Mouse (Mus musculus) heart, adult 2 months (tissue): Measurements from ENCODE around the gene Epx. TPM values are rescaled to one million over a fixed set of nuclear protein-coding genes. Genes with fewer than 3 reads are reported as not detected.

Experiments used
- DNase-seq, 2 experiments: peaks; one replicate each; pipeline ENCODE4 v3.0.0; 2021
- H3K27ac ChIP-seq: fragments of 200-600 bp; 2 replicates; pipeline ENCODE4 v1.8.1; 2022
- H3K27me3 ChIP-seq: fragments of 200-500 bp; 2 replicates; pipeline ENCODE4 v1.6.1; 2012; ENCODE audit warnings: mild to moderate bottlenecking, low read length, inconsistent platforms, mixed read lengths; ENCODE audit not compliant: control insufficient read depth, insufficient read depth
- H3K36me3 ChIP-seq: fragments of 200-500 bp; 2 replicates; pipeline ENCODE4 v1.6.1; 2012; ENCODE audit warnings: low read length, inconsistent platforms; ENCODE audit not compliant: control insufficient read depth, insufficient read depth
- H3K4me1 ChIP-seq: fragments of 200-500 bp; 2 replicates; pipeline ENCODE4 v1.6.1; 2011; ENCODE audit warnings: low read length; ENCODE audit not compliant: control insufficient read depth, insufficient read depth
- H3K4me3 ChIP-seq: fragments of 200-600 bp; 2 replicates; pipeline ENCODE4 v1.8.1; 2022
- H3K79me2 ChIP-seq: fragments of 200-500 bp; replicated peaks from 2 replicates; pipeline ENCODE4 v1.6.1; 2012; ENCODE audit warnings: mild to moderate bottlenecking, inconsistent platforms, low read length, moderate library complexity, mixed read lengths; ENCODE audit not compliant: control insufficient read depth, insufficient read depth
- H3K9ac ChIP-seq: fragments of 200-500 bp; 2 replicates; pipeline ENCODE4 v1.6.1; 2012; ENCODE audit warnings: low read depth, mild to moderate bottlenecking, control low read depth, inconsistent platforms, low read length, mixed read lengths
- CTCF ChIP-seq: fragments of 200-600 bp; IDR thresholded peaks from 2 replicates; pipeline ENCODE4 v1.8.1; 2022; ENCODE audit warnings: antibody characterized with exemption, mild to moderate bottlenecking, moderate library complexity
- EP300 ChIP-seq: fragments of 200-500 bp; IDR thresholded peaks from 2 replicates; pipeline ENCODE4 v1.6.1; 2011; ENCODE audit warnings: low read depth, low read length, control low read depth; ENCODE audit not compliant: insufficient read depth
- POLR2A ChIP-seq: fragments of 200-500 bp; IDR thresholded peaks from 2 replicates; pipeline ENCODE4 v1.6.1; 2011; ENCODE audit warnings: mild to moderate bottlenecking, low read depth, low read length, control low read depth; ENCODE audit not compliant: insufficient read depth
- WGBS: fragments of 180-500 bp; shearing (Covaris S2); methylation state at CpG from one replicate; pipeline ENCODE4 v1.1.7; 2018; 5-methylcytosine and 5-hydroxymethylcytosine counted together
- intact Hi-C: fragments of 180-260 bp; cut with DNase I; formaldehyde crosslinking; loops from one replicate; pipeline ENCODE4 v1.15.1; 2025
- long read RNA-seq: library from polyadenylated mRNA; stranded (forward); transcript quantifications from one replicate; pipeline ENCODE4 v2.0.0, GENCODE M21; 2021
- polyA plus RNA-seq: library from polyadenylated mRNA; depleted of rRNA; stranded (reverse); fragments of >200 nt; gene quantifications from 2 replicates; pipeline ENCODE4 v1.2.3, GENCODE M21; 2012; rRNA removed
- total RNA-seq, 2 experiments: library from RNA; stranded (reverse); gene quantifications; 2 replicates each; pipeline ENCODE4 v1.2.3; 2021

Gene Epx
- total RNA-seq = not detected
- not detected in 2 replicates for polyA plus RNA-seq
- long read RNA-seq = 0 reads

DNA sequence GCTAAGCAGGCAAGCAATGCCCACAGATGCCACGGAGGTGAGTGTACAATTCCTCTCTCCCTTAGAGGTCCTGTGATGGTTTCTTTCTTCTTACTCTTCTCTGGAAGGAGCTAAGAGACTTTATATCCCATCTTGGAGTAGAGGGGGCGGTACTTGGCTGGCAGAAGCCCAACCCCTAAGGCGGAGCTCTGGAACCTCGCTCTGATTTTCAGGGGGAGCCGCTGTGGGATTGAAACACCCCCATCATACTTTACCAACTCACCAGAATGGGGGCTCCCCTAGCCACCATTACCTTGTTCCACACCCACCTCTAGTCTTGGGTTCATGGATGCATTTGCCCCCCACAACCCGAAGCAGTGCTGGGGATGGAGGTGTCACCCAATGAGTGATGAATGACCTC is at the start of gene Epx:
TSS of gene Epx (minus strand) at position 101 of the 400 bp plus-strand sequence.
- Histone ChIP-seq H3K4me1 (no peaks in the 10 kb centered on the region), H3K27ac (no peak within 1 kb of the TSS), H3K36me3 (no peaks in the 10 kb centered on the region), H3K9ac (no peak within 1 kb of the TSS), H3K27me3 (no peaks in the 10 kb centered on the region), H3K79me2 (no peaks in the 10 kb centered on the region), H3K4me3 (no peak within 1 kb of the TSS)
- TF ChIP-seq EP300 = no peak
- TF ChIP-seq CTCF = no peak
- no peak for TF ChIP-seq POLR2A
- no peak for DNase-seq
- 78% methylated on average over 6 of the region's 6 CpGs for WGBS
- intact Hi-C loops = no loop called here

DNA sequence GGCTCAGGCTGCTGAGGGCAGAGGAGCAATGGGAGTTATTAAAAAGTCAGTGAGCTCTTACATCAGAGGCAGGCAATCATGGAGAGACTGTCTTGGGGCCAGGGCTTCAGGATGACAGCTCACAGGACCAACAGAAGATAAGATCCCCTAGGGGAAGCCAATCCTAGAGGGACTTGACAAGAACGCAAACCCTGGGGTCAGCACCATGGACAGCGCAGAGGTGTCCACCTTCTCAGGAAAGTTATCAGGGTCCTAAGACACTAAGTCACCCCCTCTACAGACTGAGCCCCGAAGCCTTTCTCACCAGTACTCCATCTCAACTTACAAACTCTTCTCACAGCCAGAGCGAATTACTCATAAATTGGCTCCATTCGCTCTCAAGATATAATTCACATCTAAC is 45.6 kb upstream of the Epx start, which contains the start of gene Olfr464:
TSS of gene Olfr464 (minus strand) at position 2 of the 400 bp plus-strand sequence.
- H3K36me3 ChIP-seq = no peaks in the 10 kb centered on the region
- intact Hi-C loops = no loop called here
- H3K27ac ChIP-seq = no peak within 1 kb of the TSS
- no peak within 1 kb of the TSS for H3K9ac ChIP-seq
- H3K79me2 ChIP-seq = no peaks in the 10 kb centered on the region
- 28% methylated on average over 5 of the region's 5 CpGs for WGBS
- no peak within 1 kb of the TSS for H3K4me3 ChIP-seq
- TF ChIP-seq EP300 (no peak), CTCF (no peak), POLR2A (no peak)
- H3K4me1 ChIP-seq = no peaks in the 10 kb centered on the region
- peaks cover 1% of the 10 kb centered on the region; the same call in 1 of the 2 replicates for H3K27me3 ChIP-seq
- no peak for DNase-seq

GRCm38 (mm10) chr11:87920301-87920700 is 45.0 kb upstream of the Epx start:
- Histone ChIP-seq H3K9ac (no peak overlapping the region), H3K4me1 (no peaks in the 10 kb centered on the region), H3K27ac (no peak overlapping the region), H3K79me2 (no peaks in the 10 kb centered on the region), H3K27me3 (peaks cover 1% of the 10 kb centered on the region; the same call in 1 of the 2 replicates), H3K4me3 (no peak overlapping the region), H3K36me3 (no peaks in the 10 kb centered on the region)
- intact Hi-C loops = no loop called here
- 55% methylated on average over 2 of the region's 2 CpGs for WGBS
- TF ChIP-seq EP300 = no peak
- TF ChIP-seq POLR2A = no peak
- TF ChIP-seq CTCF = no peak
- no peak for DNase-seq

- Histone ChIP-seq H3K4me3 (no peak overlapping the region), H3K27ac (no peak overlapping the region), H3K4me1 (no peaks in the 10 kb centered on the region), H3K36me3 (no peaks in the 10 kb centered on the region), H3K79me2 (no peaks in the 10 kb centered on the region), H3K27me3 (peaks cover 1% of the 10 kb centered on the region; the same call in 1 of the 2 replicates), H3K9ac (no peak overlapping the region)
- DNase-seq = no peak
- WGBS = 89% methylated on average over 1 of the region's 1 CpGs
- intact Hi-C loops = no loop called here
- no peak for TF ChIP-seq CTCF
- no peak for TF ChIP-seq EP300
- no peak for TF ChIP-seq POLR2A
These were observed 40.7 kb upstream of the Epx start for GRCm38 (mm10) chr11:87916005-87916404.

DNA sequence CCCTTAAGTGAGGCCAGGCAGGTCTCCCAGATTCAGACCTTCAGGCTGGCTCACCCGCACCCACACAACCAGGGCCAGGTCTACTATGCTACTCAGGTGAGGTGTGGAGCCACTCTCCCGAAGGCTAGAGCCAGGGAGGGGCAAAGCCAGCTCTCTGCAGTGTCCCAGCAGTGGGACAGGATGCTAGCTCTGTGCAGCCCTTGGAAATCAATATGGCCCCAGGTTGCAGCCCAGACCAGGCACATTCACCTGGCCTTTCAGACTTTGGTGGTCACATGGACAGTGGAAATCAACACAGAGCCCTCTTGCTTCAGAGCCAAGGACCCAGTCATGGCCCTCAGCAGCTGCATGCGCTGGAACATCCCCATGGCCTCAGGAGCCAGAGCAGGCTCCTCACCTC is 29.0 kb upstream of the Epx start:
- no peak overlapping the region for H3K9ac ChIP-seq
- WGBS = 68% methylated on average over 3 of the region's 3 CpGs
- no peaks in the 10 kb centered on the region for H3K4me1 ChIP-seq
- no peak for DNase-seq
- no peaks in the 10 kb centered on the region for H3K27me3 ChIP-seq
- intact Hi-C loops = no loop called here
- no peaks in the 10 kb centered on the region for H3K79me2 ChIP-seq
- TF ChIP-seq CTCF (no peak), POLR2A (no peak), EP300 (no peak)
- no peak overlapping the region for H3K27ac ChIP-seq
- no peaks in the 10 kb centered on the region for H3K36me3 ChIP-seq
- H3K4me3 ChIP-seq = no peak overlapping the region

DNA sequence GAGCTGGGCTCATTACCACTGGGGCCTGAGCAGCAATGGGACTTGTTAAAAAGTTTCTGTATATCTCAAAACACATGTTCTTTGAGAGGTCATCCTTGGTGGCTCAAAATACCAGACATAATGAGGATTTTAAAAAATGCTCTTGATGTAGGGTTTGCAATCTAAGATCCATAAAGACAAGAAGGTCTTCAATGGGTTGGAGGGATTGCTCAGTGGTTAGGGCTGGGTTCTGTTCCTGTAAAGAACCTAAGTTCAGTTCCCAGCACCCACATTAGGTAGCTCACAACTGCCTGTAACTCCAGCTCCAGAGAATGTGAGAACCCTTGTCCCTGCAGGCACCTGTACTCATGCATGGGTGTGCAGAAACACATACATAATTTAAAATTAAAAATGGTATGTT is 22.0 kb upstream of the Epx start, which contains the start of gene Olfr463:
TSS of gene Olfr463 (minus strand) at position 101 of the 400 bp plus-strand sequence.
- Histone ChIP-seq H3K4me3 (no peak within 1 kb of the TSS), H3K79me2 (no peaks in the 10 kb centered on the region), H3K36me3 (no peaks in the 10 kb centered on the region), H3K9ac (no peak within 1 kb of the TSS), H3K4me1 (no peaks in the 10 kb centered on the region), H3K27me3 (no peaks in the 10 kb centered on the region), H3K27ac (no peak within 1 kb of the TSS)
- intact Hi-C loops = no loop called here
- TF ChIP-seq POLR2A = no peak
- no peak for TF ChIP-seq CTCF
- no peak for TF ChIP-seq EP300
- no peak for DNase-seq
